Mouse (Mus musculus): Measurements from ENCODE around the gene Fdxr. TPM values are rescaled to one million over a fixed set of nuclear protein-coding genes. Genes with fewer than 3 reads are reported as not detected.

Fdxr gene
- polyA plus RNA-seq, 1 experiment, result 56.8 TPM

GRCm38 (mm10) chr11:115273735-115274134 is 3.1 kb downstream of the Fdxr start:
- Histone ChIP-seq H3K27ac (ENCODE audit: insufficient read depth, low read length) (no peak overlapping the region), H3K4me1 (ENCODE audit: control insufficient read depth, insufficient read depth, low read length) (peaks cover 18% of the 10 kb centered on the region; the same call in 1 of the 2 replicates), H3K27me3 (ENCODE audit: control insufficient read depth, insufficient read depth, low read length) (no peaks in the 10 kb centered on the region), H3K4me3 (replicated peaks; ENCODE audit: insufficient read depth, low read depth, low read length) (no peak overlapping the region)
- no peak for DNase-seq
- no peak for TF ChIP-seq CTCF (IDR thresholded peaks at IDR 0.05; ENCODE audit: borderline replicate concordance, insufficient read depth, low read depth, low read length)
- WGBS, result 80% methylated on average over 7 of the region's 7 CpGs

- WGBS, result 64% methylated on average over 10 of the region's 10 CpGs
- no peak for DNase-seq
- no peak overlapping the region for H3K4me3 ChIP-seq (replicated peaks; ENCODE audit: insufficient read depth, low read depth, low read length)
- H3K27ac ChIP-seq (ENCODE audit: insufficient read depth, low read length), result no peak overlapping the region
- TF ChIP-seq CTCF (IDR thresholded peaks at IDR 0.05; ENCODE audit: borderline replicate concordance, insufficient read depth, low read depth, low read length), result no peak
- TF ChIP-seq POLR2A (IDR thresholded peaks at IDR 0.05; ENCODE audit: borderline replicate concordance, insufficient read depth, low read length), result no peak
- H3K27me3 ChIP-seq (ENCODE audit: control insufficient read depth, insufficient read depth, low read length), result no peaks in the 10 kb centered on the region
- H3K4me1 ChIP-seq (ENCODE audit: control insufficient read depth, insufficient read depth, low read length), result peaks cover 25% of the 10 kb centered on the region
Measured at GRCm38 (mm10) chr11:115272894-115273498, 3.9 kb downstream of the Fdxr start.

- Histone ChIP-seq H3K27ac (ENCODE audit: insufficient read depth, low read length) (no peak overlapping the region), H3K27me3 (ENCODE audit: control insufficient read depth, insufficient read depth, low read length) (no peaks in the 10 kb centered on the region), H3K4me3 (replicated peaks; ENCODE audit: insufficient read depth, low read depth, low read length) (no peak overlapping the region), H3K4me1 (ENCODE audit: control insufficient read depth, insufficient read depth, low read length) (peaks cover 27% of the 10 kb centered on the region)
- no peak for DNase-seq
- 68% methylated on average over 10 of the region's 10 CpGs for WGBS
- TF ChIP-seq CTCF (IDR thresholded peaks at IDR 0.05; ENCODE audit: borderline replicate concordance, insufficient read depth, low read depth, low read length), result no peak
- no peak for TF ChIP-seq POLR2A (IDR thresholded peaks at IDR 0.05; ENCODE audit: borderline replicate concordance, insufficient read depth, low read length)
Measured at GRCm38 (mm10) chr11:115271481-115271880, 5.4 kb downstream of the Fdxr start.

- H3K4me3 ChIP-seq (replicated peaks; ENCODE audit: insufficient read depth, low read depth, low read length), result no peak overlapping the region
- no peaks in the 10 kb centered on the region for H3K27me3 ChIP-seq (ENCODE audit: control insufficient read depth, insufficient read depth, low read length)
- no peak overlapping the region for H3K27ac ChIP-seq (ENCODE audit: insufficient read depth, low read length)
- peaks cover 27% of the 10 kb centered on the region for H3K4me1 ChIP-seq (ENCODE audit: control insufficient read depth, insufficient read depth, low read length)
- DNase-seq, result no peak
- TF ChIP-seq POLR2A (IDR thresholded peaks at IDR 0.05; ENCODE audit: borderline replicate concordance, insufficient read depth, low read length), result no peak
- no peak for TF ChIP-seq CTCF (IDR thresholded peaks at IDR 0.05; ENCODE audit: borderline replicate concordance, insufficient read depth, low read depth, low read length)
- WGBS, result 76% methylated on average over 9 of the region's 9 CpGs
Measured at GRCm38 (mm10) chr11:115271052-115271451, 5.8 kb downstream of the Fdxr start.

GRCm38 (mm10) chr11:115270148-115270861 is 6.5 kb downstream of the Fdxr start:
- TF ChIP-seq CTCF (IDR thresholded peaks at IDR 0.05; ENCODE audit: borderline replicate concordance, insufficient read depth, low read depth, low read length) (peak; percentile 94), POLR2A (IDR thresholded peaks at IDR 0.05; ENCODE audit: borderline replicate concordance, insufficient read depth, low read length) (no peak)
- no peaks in the 10 kb centered on the region for H3K27me3 ChIP-seq (ENCODE audit: control insufficient read depth, insufficient read depth, low read length)
- H3K4me3 ChIP-seq (replicated peaks; ENCODE audit: insufficient read depth, low read depth, low read length), result peak overlapping the region; percentile 20
- H3K4me1 ChIP-seq (ENCODE audit: control insufficient read depth, insufficient read depth, low read length), result peaks cover 27% of the 10 kb centered on the region
- peak overlapping the region; percentile 65 for H3K27ac ChIP-seq (ENCODE audit: insufficient read depth, low read length)
- 9% methylated on average over 19 of the region's 19 CpGs for WGBS
- peak; percentile 91 to 96 for DNase-seq

GRCm38 (mm10) chr11:115269330-115270066 is 7.4 kb downstream of the Fdxr start:
- DNase-seq, result peak in 1 of 2 experiments; percentile 56
- Histone ChIP-seq H3K4me3 (replicated peaks; ENCODE audit: insufficient read depth, low read depth, low read length) (no peak overlapping the region), H3K27me3 (ENCODE audit: control insufficient read depth, insufficient read depth, low read length) (no peaks in the 10 kb centered on the region), H3K4me1 (ENCODE audit: control insufficient read depth, insufficient read depth, low read length) (peaks cover 23% of the 10 kb centered on the region), H3K27ac (ENCODE audit: insufficient read depth, low read length) (peak overlapping the region; percentile 59)
- no peak for TF ChIP-seq CTCF (IDR thresholded peaks at IDR 0.05; ENCODE audit: borderline replicate concordance, insufficient read depth, low read depth, low read length)
- no peak for TF ChIP-seq POLR2A (IDR thresholded peaks at IDR 0.05; ENCODE audit: borderline replicate concordance, insufficient read depth, low read length)
- WGBS, result 60% methylated on average over 27 of the region's 27 CpGs

- no peaks in the 10 kb centered on the region for H3K27me3 ChIP-seq (ENCODE audit: control insufficient read depth, insufficient read depth, low read length)
- 26% methylated on average over 11 of the region's 11 CpGs for WGBS
Measured at GRCm38 (mm10) chr11:115267958-115268357, 8.9 kb downstream of the Fdxr start.

More at GRCm38 (mm10) chr11:115267958-115268357, 8.9 kb downstream of the Fdxr start:
- peak overlapping the region; percentile 4 for H3K4me3 ChIP-seq (replicated peaks; ENCODE audit: insufficient read depth, low read depth, low read length)
- TF ChIP-seq POLR2A (IDR thresholded peaks at IDR 0.05; ENCODE audit: borderline replicate concordance, insufficient read depth, low read length) (no peak), CTCF (IDR thresholded peaks at IDR 0.05; ENCODE audit: borderline replicate concordance, insufficient read depth, low read depth, low read length) (no peak)
- H3K27ac ChIP-seq (ENCODE audit: insufficient read depth, low read length), result peak overlapping the region; percentile 44
- peak in 1 of 2 experiments; percentile 53 for DNase-seq
- H3K4me1 ChIP-seq (ENCODE audit: control insufficient read depth, insufficient read depth, low read length), result peaks cover 27% of the 10 kb centered on the region
